Mouse (Mus musculus) CH12.LX (cell line): Measurements from ENCODE around the gene Slc22a5. TPM values are rescaled to one million over a fixed set of nuclear protein-coding genes. Genes with fewer than 3 reads are reported as not detected.

Experiments
- DNase-seq: peaks from one replicate; pipeline ENCODE4 v3.0.0-alpha.2; 2013; ENCODE audit errors: extremely low read depth
- H3K27ac ChIP-seq: 2 replicates; pipeline ENCODE4 v1.5.1; 2012; ENCODE audit warnings: low read depth, mild to moderate bottlenecking, control low read depth, moderate library complexity; ENCODE audit not compliant: insufficient read depth
- H3K27me3 ChIP-seq: replicated peaks from 2 replicates; pipeline ENCODE3; 2012; ENCODE audit warnings: inconsistent platforms
- H3K36me3 ChIP-seq, 2 experiments: replicated peaks in 1 of 2; 2 replicates each; pipeline versions ENCODE3 to v1.6.1; 2012; ENCODE audit warnings: inconsistent platforms in 1 of 2, low read length in 1 of 2, mild to moderate bottlenecking in 1 of 2, mixed read lengths in 1 of 2, moderate library complexity in 1 of 2; ENCODE audit not compliant: control insufficient read depth in 1 of 2, insufficient read depth in 1 of 2
- H3K4me1 ChIP-seq, 2 experiments: 2 replicates each; pipeline ENCODE4 v1.6.1; 2012; ENCODE audit warnings: inconsistent platforms in 1 of 2, moderate library complexity in 1 of 2; ENCODE audit not compliant: insufficient read depth in 2 of 2, control insufficient read depth in 1 of 2
- H3K4me2 ChIP-seq: 2 replicates; pipeline ENCODE4 v1.6.1; 2012; ENCODE audit warnings: low read depth, mild to moderate bottlenecking, control low read depth; ENCODE audit not compliant: poor library complexity, insufficient read depth, severe bottlenecking
- H3K4me3 ChIP-seq, 3 experiments: fragments of 150-350 bp in 1 of 3; sonication (generic) in 1 of 3; replicated peaks in 1 of 3; 2 replicates each; pipeline versions ENCODE3 to v1.5.1; 2011 to 2012; ENCODE audit warnings: low read depth in 2 of 3, low read length in 2 of 3, mild to moderate bottlenecking in 2 of 3, moderate library complexity in 2 of 3, control low read depth in 1 of 3, improper control_type of control experiment in 1 of 3, inconsistent platforms in 1 of 3, mixed read lengths in 1 of 3; ENCODE audit not compliant: poor library complexity in 1 of 3
- H3K79me2 ChIP-seq: replicated peaks from 2 replicates; pipeline ENCODE4 v1.6.1; 2012; ENCODE audit warnings: mild to moderate bottlenecking, moderate library complexity; ENCODE audit not compliant: control insufficient read depth, poor library complexity, insufficient read depth, severe bottlenecking; ENCODE audit errors: extremely low read depth
- H3K9ac ChIP-seq: 2 replicates; pipeline ENCODE4 v1.6.1; 2012; ENCODE audit warnings: low read depth, mild to moderate bottlenecking, control low read depth, moderate library complexity; ENCODE audit not compliant: insufficient read depth
- H3K9me3 ChIP-seq: replicated peaks from 2 replicates; pipeline ENCODE3; 2012; ENCODE audit warnings: low read length, inconsistent platforms, mixed read lengths
- BHLHE40 ChIP-seq: IDR thresholded peaks from 2 replicates; pipeline ENCODE4 v1.6.1; 2011; ENCODE audit warnings: mild to moderate bottlenecking, low read depth, low read length, improper control_type of control experiment
- CHD1 ChIP-seq: IDR thresholded peaks from 2 replicates; pipeline ENCODE4 v1.6.1; 2012; ENCODE audit warnings: low read depth, low read length, improper control_type of control experiment, inconsistent platforms
- CHD2 ChIP-seq: IDR thresholded peaks from 2 replicates; pipeline ENCODE4 v1.6.1; 2011; ENCODE audit warnings: low read length, improper control_type of control experiment
- CTCF ChIP-seq, 2 experiments: IDR thresholded peaks in 1 of 2; conservative IDR thresholded peaks in 1 of 2; 2 replicates each; pipeline ENCODE4 v1.5.1; 2011 to 2012; ENCODE audit warnings: low read depth in 2 of 2, low read length in 2 of 2, improper control_type of control experiment in 1 of 2, inconsistent platforms in 1 of 2, mild to moderate bottlenecking in 1 of 2, moderate library complexity in 1 of 2
- E2F4 ChIP-seq: IDR thresholded peaks from 2 replicates; pipeline ENCODE4 v1.6.1; 2011; ENCODE audit warnings: low read depth, low read length, improper control_type of control experiment; ENCODE audit not compliant: insufficient replicate concordance
- ELF1 ChIP-seq: IDR thresholded peaks from 2 replicates; pipeline ENCODE4 v1.6.1; 2014; ENCODE audit warnings: low read depth, mild to moderate bottlenecking, inconsistent platforms, low read length, improper control_type of control experiment
- EP300 ChIP-seq: IDR thresholded peaks from 2 replicates; pipeline ENCODE4 v1.6.1; 2011; ENCODE audit warnings: low read length, improper control_type of control experiment
- ETS1 ChIP-seq: conservative IDR thresholded peaks from 2 replicates; pipeline ENCODE4 v1.6.1; 2012; ENCODE audit warnings: low read depth, mild to moderate bottlenecking, inconsistent platforms, low read length, improper control_type of control experiment, moderate library complexity
- GABPA ChIP-seq: IDR thresholded peaks from 2 replicates; pipeline ENCODE4 v1.6.1; 2012; ENCODE audit warnings: low read depth, low read length, improper control_type of control experiment, inconsistent platforms; ENCODE audit not compliant: insufficient replicate concordance
- HCFC1 ChIP-seq: IDR thresholded peaks from 2 replicates; pipeline ENCODE4 v1.6.1; 2012; ENCODE audit warnings: low read depth, mild to moderate bottlenecking, inconsistent platforms, low read length, improper control_type of control experiment
- IRF4 ChIP-seq: IDR thresholded peaks from 2 replicates; pipeline ENCODE4 v1.6.1; 2014; ENCODE audit warnings: low read depth, mild to moderate bottlenecking, inconsistent platforms, low read length, improper control_type of control experiment
- JUN ChIP-seq: IDR thresholded peaks from 2 replicates; pipeline ENCODE4 v1.6.1; 2011; ENCODE audit warnings: low read depth, mild to moderate bottlenecking, low read length, improper control_type of control experiment, moderate library complexity; ENCODE audit not compliant: insufficient read depth
- JUND ChIP-seq: conservative IDR thresholded peaks from 2 replicates; pipeline ENCODE4 v1.6.1; 2011; ENCODE audit warnings: low read depth, low read length, improper control_type of control experiment
- KAT2A ChIP-seq: IDR thresholded peaks from 2 replicates; pipeline ENCODE4 v1.6.1; 2012; ENCODE audit warnings: low read length, improper control_type of control experiment, inconsistent platforms; ENCODE audit not compliant: insufficient replicate concordance
- MAFK ChIP-seq: IDR thresholded peaks from 2 replicates; pipeline ENCODE4 v1.6.1; 2011; ENCODE audit warnings: low read length, improper control_type of control experiment; ENCODE audit not compliant: insufficient replicate concordance
- MAX ChIP-seq: IDR thresholded peaks from 2 replicates; pipeline ENCODE4 v1.6.1; 2011; ENCODE audit warnings: low read length, improper control_type of control experiment
- MAZ ChIP-seq: IDR thresholded peaks from 2 replicates; pipeline ENCODE4 v1.6.1; 2012; ENCODE audit warnings: low read depth, mild to moderate bottlenecking, inconsistent platforms, low read length, improper control_type of control experiment, moderate library complexity
- MEF2A ChIP-seq: IDR thresholded peaks from 2 replicates; pipeline ENCODE4 v1.6.1; 2014; ENCODE audit warnings: low read depth, mild to moderate bottlenecking, inconsistent platforms, low read length, improper control_type of control experiment, borderline replicate concordance
- MXI1 ChIP-seq: IDR thresholded peaks from 2 replicates; pipeline ENCODE4 v1.6.1; 2011; ENCODE audit warnings: mild to moderate bottlenecking, low read depth, low read length, improper control_type of control experiment
- MYC ChIP-seq: IDR thresholded peaks from 2 replicates; pipeline ENCODE4 v1.6.1; 2011; ENCODE audit warnings: low read depth, mild to moderate bottlenecking, improper control_type of control experiment, low read length
- NELFE ChIP-seq: IDR thresholded peaks from 2 replicates; pipeline ENCODE4 v1.6.1; 2011; ENCODE audit warnings: low read depth, low read length, improper control_type of control experiment
- NRF1 ChIP-seq: IDR thresholded peaks from 2 replicates; pipeline ENCODE4 v1.6.1; 2014; ENCODE audit warnings: low read depth, mild to moderate bottlenecking, inconsistent platforms, low read length, improper control_type of control experiment, moderate library complexity
- PAX5 ChIP-seq: IDR thresholded peaks from 2 replicates; pipeline ENCODE4 v1.6.1; 2012; ENCODE audit warnings: low read length, inconsistent platforms, mixed read lengths
- POLR2A ChIP-seq: IDR thresholded peaks from 2 replicates; pipeline ENCODE4 v1.6.1; 2011; ENCODE audit warnings: low read depth, mild to moderate bottlenecking, improper control_type of control experiment, low read length
- POLR2AphosphoS2 ChIP-seq: IDR thresholded peaks from 2 replicates; pipeline ENCODE4 v1.6.1; 2011; ENCODE audit warnings: low read depth, low read length, improper control_type of control experiment
- RAD21 ChIP-seq: IDR thresholded peaks from 2 replicates; pipeline ENCODE4 v1.6.1; 2011; ENCODE audit warnings: low read depth, mild to moderate bottlenecking, low read length, improper control_type of control experiment, moderate library complexity
- RCOR1 ChIP-seq: conservative IDR thresholded peaks from 2 replicates; pipeline ENCODE4 v1.6.1; 2012; ENCODE audit warnings: low read depth, mild to moderate bottlenecking, inconsistent platforms, low read length, improper control_type of control experiment
- SIN3A ChIP-seq: IDR thresholded peaks from 2 replicates; pipeline ENCODE4 v1.6.1; 2012; ENCODE audit warnings: low read length, improper control_type of control experiment, inconsistent platforms
- SMC3 ChIP-seq: IDR thresholded peaks from 2 replicates; pipeline ENCODE4 v1.6.1; 2011; ENCODE audit warnings: low read depth, low read length, improper control_type of control experiment
- TBP ChIP-seq: conservative IDR thresholded peaks from 2 replicates; pipeline ENCODE4 v1.6.1; 2011; ENCODE audit warnings: low read depth, low read length, improper control_type of control experiment
- TCF12 ChIP-seq: IDR thresholded peaks from 2 replicates; pipeline ENCODE4 v1.6.1; 2014; ENCODE audit warnings: low read depth, mild to moderate bottlenecking, inconsistent platforms, low read length, improper control_type of control experiment
- UBTF ChIP-seq: IDR thresholded peaks from 2 replicates; pipeline ENCODE4 v1.6.1; 2012; ENCODE audit warnings: low read depth, mild to moderate bottlenecking, inconsistent platforms, low read length, improper control_type of control experiment, moderate library complexity
- USF1 ChIP-seq: IDR thresholded peaks from 2 replicates; pipeline ENCODE4 v1.6.1; 2014; ENCODE audit warnings: low read depth, mild to moderate bottlenecking, inconsistent platforms, low read length, improper control_type of control experiment
- USF2 ChIP-seq: conservative IDR thresholded peaks from 2 replicates; pipeline ENCODE4 v1.6.1; 2011; ENCODE audit warnings: low read depth, low read length, improper control_type of control experiment
- ZC3H11A ChIP-seq: IDR thresholded peaks from 2 replicates; pipeline ENCODE4 v1.6.1; 2012; ENCODE audit warnings: low read depth, mild to moderate bottlenecking, inconsistent platforms, low read length, improper control_type of control experiment
- ZKSCAN1 ChIP-seq: IDR thresholded peaks from 2 replicates; pipeline ENCODE4 v1.6.1; 2012; ENCODE audit warnings: low read depth, inconsistent platforms, low read length, improper control_type of control experiment, borderline replicate concordance
- ZMIZ1 ChIP-seq: IDR thresholded peaks from 2 replicates; pipeline ENCODE4 v1.6.1; 2012; ENCODE audit warnings: low read depth, mild to moderate bottlenecking, inconsistent platforms, low read length, improper control_type of control experiment
- ZNF384 ChIP-seq: IDR thresholded peaks from 2 replicates; pipeline ENCODE4 v1.6.1; 2012; ENCODE audit warnings: low read depth, low read length, improper control_type of control experiment, inconsistent platforms
- dilution Hi-C: fragments of 300-500 bp; cut with MboI; formaldehyde crosslinking; loops from 2 replicates; pipeline ENCODE4 v1.14.3; 2020; ENCODE audit warnings: low sequenced_read_pairs; ENCODE audit not compliant: extremely low pct_unique_long_range_greater_than_20kb, extremely low pct_ligation_motif_present
- in situ Hi-C: fragments of 300-500 bp; cut with MboI; formaldehyde crosslinking; loops from 3 replicates; pipeline ENCODE4 v1.14.3; 2019; ENCODE audit warnings: low sequenced_read_pairs, low pct_ligation_motif_present, low pct_unique_long_range_greater_than_20kb, mixed read lengths
- polyA plus RNA-seq: library from polyadenylated mRNA; unstranded; fragments of >175 nt; gene quantifications from 2 replicates; pipeline ENCODE4 v1.2.1, GENCODE M21; 2012; ENCODE audit warnings: low read depth; ENCODE audit not compliant: insufficient read length
- total RNA-seq, 2 experiments: library from RNA; depleted of rRNA; stranded (reverse); fragments of 300-350 nt in 1 of 2; fragments of >200 nt in 1 of 2; gene quantifications; 2 replicates each; pipeline ENCODE4 v1.2.3; 2012 to 2014

The Slc22a5 gene
- total and polyA plus RNA-seq, 3 experiments: 5.6 to 6.7 (median 6.2) TPM

- dilution Hi-C loops: no loop called here
- H3K36me3 ChIP-seq: no peaks in the 10 kb centered on the region
- peak; percentile 64 for DNase-seq
- H3K27ac ChIP-seq: peak overlapping the region; percentile 40
- TF ChIP-seq ZKSCAN1 (no peak), ZNF384 (no peak), MXI1 (no peak), POLR2AphosphoS2 (no peak), CHD2 (no peak), BHLHE40 (peak; percentile 66), HCFC1 (peak; percentile 54; the same call in 1 of the 2 replicates), JUND (no peak; the same call in 1 of the 2 replicates), POLR2A (peak; percentile 50; the same call in 1 of the 2 replicates), SIN3A (peak; percentile 58), MAFK (0 out of 2 replicates have a peak, but pooled peaks have one; percentile 10), ZC3H11A (no peak), TBP (no peak), SMC3 (0 out of 2 replicates have a peak, but pooled peaks have one; percentile 11), NRF1 (peak; percentile 33; the same call in 1 of the 2 replicates), EP300 (peak; percentile 77), E2F4 (0 out of 2 replicates have a peak, but pooled peaks have one; percentile 23), PAX5 (no peak), MEF2A (peak; percentile 75), MAZ (peak; percentile 77), IRF4 (peak; percentile 81), MAX (peak; percentile 15; the same call in 1 of the 2 replicates), RAD21 (no peak), CHD1 (0 out of 2 replicates have a peak, but pooled peaks have one; percentile 37), USF2 (no peak), ZMIZ1 (peak; percentile 56; the same call in 1 of the 2 replicates), TCF12 (peak; percentile 91), RCOR1 (0 out of 2 replicates have a peak, but pooled peaks have one; percentile 32), CTCF (conservative IDR thresholded peaks at IDR 0.05 in 1 of 2, IDR thresholded peaks at IDR 0.05 in 1 of 2; ENCODE audit: low read depth in 2 of 2, low read length in 2 of 2) (no peak), NELFE (peak; percentile 56), USF1 (no peak), ETS1 (peak; percentile 48; the same call in 1 of the 2 replicates), GABPA (no peak), MYC (peak; percentile 37; the same call in 1 of the 2 replicates), JUN (no peak), UBTF (no peak), ELF1 (peak; percentile 90), KAT2A (no peak)
- H3K4me2 ChIP-seq: peak overlapping the region; percentile 30
- in situ Hi-C loops: no loop called here
- H3K9ac ChIP-seq: peak overlapping the region; percentile 0; the same call in 1 of the 2 replicates
- no peaks in the 10 kb centered on the region for H3K79me2 ChIP-seq
- peaks cover 13 to 51% of the 10 kb centered on the region in 2 experiments for H3K4me1 ChIP-seq
- no peaks in the 10 kb centered on the region for H3K27me3 ChIP-seq
- H3K9me3 ChIP-seq: no peaks in the 10 kb centered on the region
- H3K4me3 ChIP-seq: no peak overlapping the region
These were observed 45.8 kb downstream of the Slc22a5 start for GRCm38 (mm10) chr11:53845680-53846079.
